Mouse (Mus musculus): ENCODE measurements at regions not wholly inside any gene's neighbourhood (a gene's known extent, or its start where the extent isn't known, plus 50 kb on each side); places are given as distances from the start of the nearest gene placed in this dataset.

DNA sequence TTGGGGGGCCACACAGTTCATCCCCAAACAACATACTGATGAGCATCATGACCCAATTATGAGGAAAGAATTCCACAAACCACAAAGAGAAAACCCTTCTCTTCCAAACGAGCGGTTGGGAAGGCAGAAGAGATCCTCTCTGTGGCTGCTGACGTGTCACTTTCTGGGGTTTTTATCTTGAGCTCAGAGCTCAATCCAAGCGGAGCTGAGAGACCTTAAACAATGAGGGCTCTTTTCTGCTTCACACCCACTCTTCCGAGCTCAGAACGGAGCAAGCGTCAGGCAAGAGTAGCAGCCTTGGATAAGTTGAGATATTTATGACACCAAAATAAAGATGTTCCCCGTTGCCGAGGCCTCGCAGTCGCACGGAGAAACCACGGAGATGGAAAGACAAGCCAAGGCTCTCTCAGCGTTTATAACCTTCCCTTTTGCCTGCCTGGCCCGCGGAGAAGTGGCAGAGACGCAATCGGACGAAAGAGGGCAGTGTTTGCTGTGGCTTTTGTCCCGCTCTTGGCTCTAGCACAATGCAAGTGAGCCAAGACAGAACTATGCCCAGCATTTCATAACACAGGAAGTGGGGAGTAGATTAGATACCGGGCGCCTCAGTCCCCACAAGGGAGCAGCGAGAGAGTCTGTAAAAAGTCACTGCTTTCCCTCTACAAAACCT lies 100.7 kb downstream of the Chic2 start:
- TF ChIP-seq CTCF (IDR thresholded peaks at IDR 0.05) (peak; percentile 96), EP300 (IDR thresholded peaks at IDR 0.05) (peak; percentile 41; the same call in 1 of the 2 replicates)
